Mouse (Mus musculus): Measurements from ENCODE around the gene Actr8. TPM values are rescaled to one million over a fixed set of nuclear protein-coding genes. Genes with fewer than 3 reads are reported as not detected.

Actr8 gene
- total RNA-seq, 1 experiment: 54.3 TPM

GRCm38 (mm10) chr14:30018846-30019245, 40.7 kb downstream of the Actr8 start:
- Histone ChIP-seq H3K4me1 (ENCODE audit: control insufficient read depth in 2 of 2, insufficient read depth in 2 of 2, low read length in 2 of 2, poor library complexity in 1 of 2) (no peaks in the 10 kb centered on the region), H3K27ac (ENCODE audit: insufficient read depth, low read depth, low read length, poor library complexity, severe bottlenecking) (no peak overlapping the region), H3K9ac (ENCODE audit: insufficient read depth, low read depth, low read length, poor library complexity, severe bottlenecking) (no peak overlapping the region), H3K36me3 (ENCODE audit: control insufficient read depth, insufficient read depth, low read length, poor library complexity, severe bottlenecking) (no peaks in the 10 kb centered on the region; the same call in 1 of the 2 replicates), H3K9me3 (ENCODE audit: control insufficient read depth, insufficient read depth, low read depth, low read length) (no peaks in the 10 kb centered on the region), H3K4me3 (ENCODE audit: insufficient read depth in 1 of 2, low read depth in 1 of 2, low read length in 2 of 2, poor library complexity in 1 of 2, severe bottlenecking in 1 of 2) (no peak overlapping the region)
- TF ChIP-seq ZNF384 (IDR thresholded peaks at IDR 0.05; ENCODE audit: low read depth, low read length) (no peak), MAFK (IDR thresholded peaks at IDR 0.05; ENCODE audit: insufficient read depth, low read depth, low read length) (no peak), CHD2 (IDR thresholded peaks at IDR 0.05; ENCODE audit: low read depth, low read length) (no peak), HCFC1 (IDR thresholded peaks at IDR 0.05; ENCODE audit: borderline replicate concordance, insufficient read depth, low read length) (no peak), ZC3H11A (IDR thresholded peaks at IDR 0.05; ENCODE audit: borderline replicate concordance, low read depth, low read length) (no peak)
- no peak for DNase-seq (ENCODE audit: low read depth, low spot score)
- in situ Hi-C loops (cut with MboI; ENCODE audit: low sequenced_read_pairs in 2 of 2, unreplicated experiment in 2 of 2): no loop called here

DNA sequence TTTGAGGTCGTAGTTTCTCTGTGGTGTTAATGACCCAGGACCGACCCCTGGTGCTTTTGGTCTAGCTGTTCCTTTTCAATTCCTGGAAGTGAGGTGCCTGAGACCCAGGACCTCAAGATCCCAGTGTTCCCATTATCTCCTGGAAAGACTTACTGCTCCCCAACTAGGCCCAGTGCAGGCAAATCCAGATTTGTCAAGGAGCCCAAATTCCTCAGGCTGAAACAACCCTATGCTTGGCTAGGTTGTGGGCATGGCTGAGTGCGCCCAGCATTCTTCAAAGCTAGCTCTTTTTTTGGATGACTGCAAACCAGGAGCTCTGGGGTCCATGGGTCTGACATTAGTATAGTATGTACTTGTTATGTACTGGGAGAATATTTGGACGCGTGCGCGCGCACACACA, 41.2 kb downstream of the Actr8 start:
- Histone ChIP-seq H3K9ac (ENCODE audit: insufficient read depth, low read depth, low read length, poor library complexity, severe bottlenecking) (no peak overlapping the region), H3K4me1 (ENCODE audit: control insufficient read depth in 2 of 2, insufficient read depth in 2 of 2, low read length in 2 of 2, poor library complexity in 1 of 2) (no peaks in the 10 kb centered on the region), H3K36me3 (ENCODE audit: control insufficient read depth, insufficient read depth, low read length, poor library complexity, severe bottlenecking) (no peaks in the 10 kb centered on the region; the same call in 1 of the 2 replicates), H3K9me3 (ENCODE audit: control insufficient read depth, insufficient read depth, low read depth, low read length) (no peaks in the 10 kb centered on the region), H3K27ac (ENCODE audit: insufficient read depth, low read depth, low read length, poor library complexity, severe bottlenecking) (no peak overlapping the region), H3K4me3 (ENCODE audit: insufficient read depth in 1 of 2, low read depth in 1 of 2, low read length in 2 of 2, poor library complexity in 1 of 2, severe bottlenecking in 1 of 2) (no peak overlapping the region)
- no peak for TF ChIP-seq CHD2 (IDR thresholded peaks at IDR 0.05; ENCODE audit: low read depth, low read length)
- no peak for TF ChIP-seq ZNF384 (IDR thresholded peaks at IDR 0.05; ENCODE audit: low read depth, low read length)
- no peak for TF ChIP-seq HCFC1 (IDR thresholded peaks at IDR 0.05; ENCODE audit: borderline replicate concordance, insufficient read depth, low read length)
- TF ChIP-seq ZC3H11A (IDR thresholded peaks at IDR 0.05; ENCODE audit: borderline replicate concordance, low read depth, low read length): no peak
- TF ChIP-seq MAFK (IDR thresholded peaks at IDR 0.05; ENCODE audit: insufficient read depth, low read depth, low read length): no peak
- in situ Hi-C loops (cut with MboI; ENCODE audit: low sequenced_read_pairs in 2 of 2, unreplicated experiment in 2 of 2): no loop called here
- no peak for DNase-seq (ENCODE audit: low read depth, low spot score)

DNA sequence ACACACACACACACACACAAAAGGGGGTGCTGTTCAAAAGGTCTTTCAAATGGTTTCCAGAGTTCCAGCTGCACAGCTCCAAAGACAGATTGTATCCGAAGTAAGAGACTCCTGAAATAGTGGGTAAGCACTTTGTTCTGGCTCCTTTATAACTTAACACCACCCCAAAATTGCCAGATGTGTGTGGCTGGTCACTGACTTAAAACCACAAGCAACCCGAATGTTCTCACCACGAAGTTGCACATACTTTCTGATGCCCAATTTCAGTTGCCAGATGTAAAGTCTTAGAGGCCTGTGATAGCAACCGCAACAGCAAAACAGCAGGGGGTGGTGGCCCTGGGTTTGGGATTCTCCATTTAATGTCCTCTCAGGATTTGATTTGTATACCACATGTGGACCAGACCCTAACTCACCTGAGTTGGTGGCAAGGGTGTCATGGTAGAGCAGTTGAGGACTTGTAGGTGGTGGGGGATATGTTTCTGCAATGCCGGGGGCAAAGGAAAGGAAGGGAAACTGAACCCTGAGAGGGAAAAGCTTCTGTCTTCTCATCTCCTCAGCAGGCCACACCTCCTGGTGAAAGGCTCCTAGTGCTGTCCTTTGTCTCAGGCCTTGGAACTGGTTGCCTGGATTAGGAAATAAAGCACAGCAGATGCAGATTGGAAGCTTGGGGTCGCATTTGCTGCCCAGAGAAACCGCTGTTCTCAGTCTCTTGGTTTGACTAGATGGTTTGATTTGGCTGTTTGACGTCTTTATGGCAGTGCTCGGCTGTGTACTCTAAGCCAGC, 41.8 kb downstream of the Actr8 start:
- H3K36me3 ChIP-seq (ENCODE audit: control insufficient read depth, insufficient read depth, low read length, poor library complexity, severe bottlenecking): no peaks in the 10 kb centered on the region; the same call in 1 of the 2 replicates
- no peak for DNase-seq (ENCODE audit: low read depth, low spot score)
- in situ Hi-C loops (cut with MboI; ENCODE audit: low sequenced_read_pairs in 2 of 2, unreplicated experiment in 2 of 2): no loop called here
- H3K9ac ChIP-seq (ENCODE audit: insufficient read depth, low read depth, low read length, poor library complexity, severe bottlenecking): no peak overlapping the region
- H3K9me3 ChIP-seq (ENCODE audit: control insufficient read depth, insufficient read depth, low read depth, low read length): no peaks in the 10 kb centered on the region
- TF ChIP-seq CHD2 (IDR thresholded peaks at IDR 0.05; ENCODE audit: low read depth, low read length): no peak
- no peak for TF ChIP-seq ZNF384 (IDR thresholded peaks at IDR 0.05; ENCODE audit: low read depth, low read length)
- TF ChIP-seq ZC3H11A (IDR thresholded peaks at IDR 0.05; ENCODE audit: borderline replicate concordance, low read depth, low read length): no peak
- TF ChIP-seq MAFK (IDR thresholded peaks at IDR 0.05; ENCODE audit: insufficient read depth, low read depth, low read length): no peak
- no peak for TF ChIP-seq HCFC1 (IDR thresholded peaks at IDR 0.05; ENCODE audit: borderline replicate concordance, insufficient read depth, low read length)
- H3K27ac ChIP-seq (ENCODE audit: insufficient read depth, low read depth, low read length, poor library complexity, severe bottlenecking): no peak overlapping the region
- H3K4me1 ChIP-seq (ENCODE audit: control insufficient read depth in 2 of 2, insufficient read depth in 2 of 2, low read length in 2 of 2, poor library complexity in 1 of 2): no peaks in the 10 kb centered on the region
- H3K4me3 ChIP-seq (ENCODE audit: insufficient read depth in 1 of 2, low read depth in 1 of 2, low read length in 2 of 2, poor library complexity in 1 of 2, severe bottlenecking in 1 of 2): no peak overlapping the region

DNA sequence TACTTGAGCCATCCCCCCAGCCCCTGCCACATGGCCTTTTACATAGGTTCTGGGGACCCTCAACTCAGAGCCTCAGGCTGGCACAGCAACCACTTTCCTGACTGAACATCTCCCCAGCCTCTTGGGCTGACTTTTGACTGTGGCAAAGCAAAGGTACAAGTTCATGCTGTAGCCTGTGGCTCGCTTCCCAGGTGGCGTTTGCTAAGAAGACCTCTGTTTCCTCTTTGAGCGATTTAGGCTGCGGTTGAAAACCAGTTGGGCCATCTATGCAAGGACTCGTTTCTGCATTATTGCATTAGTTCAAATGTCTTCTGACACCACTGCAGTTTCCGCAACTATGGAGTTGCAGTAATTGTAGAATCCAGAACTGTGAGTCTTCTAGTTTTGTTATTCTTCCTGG, 44.3 kb downstream of the Actr8 start:
- Histone ChIP-seq H3K9me3 (ENCODE audit: control insufficient read depth, insufficient read depth, low read depth, low read length) (no peaks in the 10 kb centered on the region), H3K27ac (ENCODE audit: insufficient read depth, low read depth, low read length, poor library complexity, severe bottlenecking) (no peak overlapping the region), H3K36me3 (ENCODE audit: control insufficient read depth, insufficient read depth, low read length, poor library complexity, severe bottlenecking) (no peaks in the 10 kb centered on the region; the same call in 1 of the 2 replicates), H3K4me1 (ENCODE audit: control insufficient read depth in 2 of 2, insufficient read depth in 2 of 2, low read length in 2 of 2, poor library complexity in 1 of 2) (no peaks in the 10 kb centered on the region), H3K9ac (ENCODE audit: insufficient read depth, low read depth, low read length, poor library complexity, severe bottlenecking) (no peak overlapping the region), H3K4me3 (ENCODE audit: insufficient read depth in 1 of 2, low read depth in 1 of 2, low read length in 2 of 2, poor library complexity in 1 of 2, severe bottlenecking in 1 of 2) (no peak overlapping the region)
- no peak for DNase-seq (ENCODE audit: low read depth, low spot score)
- in situ Hi-C loops (cut with MboI; ENCODE audit: low sequenced_read_pairs in 2 of 2, unreplicated experiment in 2 of 2): no loop called here
- no peak for TF ChIP-seq MAFK (IDR thresholded peaks at IDR 0.05; ENCODE audit: insufficient read depth, low read depth, low read length)
- TF ChIP-seq CHD2 (IDR thresholded peaks at IDR 0.05; ENCODE audit: low read depth, low read length): no peak
- no peak for TF ChIP-seq ZC3H11A (IDR thresholded peaks at IDR 0.05; ENCODE audit: borderline replicate concordance, low read depth, low read length)
- no peak for TF ChIP-seq HCFC1 (IDR thresholded peaks at IDR 0.05; ENCODE audit: borderline replicate concordance, insufficient read depth, low read length)
- no peak for TF ChIP-seq ZNF384 (IDR thresholded peaks at IDR 0.05; ENCODE audit: low read depth, low read length)
